In the genomic region with DNA sequence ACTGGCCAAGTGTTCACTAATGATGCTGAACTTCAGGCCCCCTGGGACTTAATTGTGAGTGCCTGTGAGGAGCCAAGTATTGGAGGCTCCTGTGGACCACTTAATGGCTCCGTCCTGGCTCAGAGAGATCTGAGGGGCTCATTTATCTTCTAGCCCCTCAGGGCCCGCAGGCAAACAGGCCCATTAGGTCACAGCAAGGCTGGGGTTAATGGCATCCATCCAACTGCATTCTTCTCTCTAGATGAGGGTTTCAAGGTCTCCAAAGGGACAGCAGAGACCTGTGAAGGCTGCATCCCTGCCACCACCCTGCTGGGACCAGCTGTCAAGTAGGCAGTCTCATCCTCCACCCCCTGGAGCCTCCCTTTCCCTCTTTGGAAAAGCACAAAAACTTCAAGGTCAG, we compare ENCODE assay signal across 12 mouse cellular contexts. TPM values are rescaled to one million over a fixed set of nuclear protein-coding genes. Genes with fewer than 3 reads are reported as not detected.
DNase-seq lines count a peak whose midpoint lies in the region; ATAC-seq and TF ChIP-seq lines count a peak whose summit lies in the region.
"Had no signal": no experiment of that assay in that cellular context is flagged by ENCODE, and none has a peak within 500 bp of the region (broad histone marks: within the 10 kb centered on the region; RNA-seq: fewer than 3 reads in every experiment).

No protein-coding gene starts in this region.

- TF ChIP-seq CTCF in kidney, adult 2 months (conservative IDR thresholded peaks at IDR 0.05; ENCODE audit: insufficient read depth, insufficient read length, low read depth, low read length): no peak

- H3K4me2 ChIP-seq in kidney, embryonic 16.5 days (replicated peaks; ENCODE audit: low read depth, low read length): no peak overlapping the region
- H3K4me2 ChIP-seq in hindbrain, embryonic 13.5 days: no peak overlapping the region

- no peak for ATAC-seq in kidney, embryonic 16.5 days (ENCODE audit: low FRiP score, low TSS enrichment)
- ATAC-seq in hindbrain, embryonic 13.5 days (ENCODE audit: low FRiP score): peak; percentile 50
- ATAC-seq: intestine, postnatal 0 days had no signal

- DNase-seq in kidney, adult 2 months: no peak
- peak; percentile 84 to 89 for DNase-seq in cerebellum, postnatal 25 days
- peak; percentile 12 for DNase-seq in naive thymus-derived CD4-positive, alpha-beta T cell, adult 2 months (ENCODE audit: low read depth)
- DNase-seq in ovary, postnatal 36 days (ENCODE audit: low spot score): no peak
- DNase-seq in layer of hippocampus, postnatal 36 days: no peak
- DNase-seq in frontal cortex, postnatal 36 days (ENCODE audit: low spot score in 2 of 2): no peak

- WGBS in kidney, embryonic 16.5 days: 43% methylated on average over 2 of the region's 2 CpGs
- 71% methylated on average over 2 of the region's 2 CpGs for WGBS in kidney, adult 2 months
- 23% methylated on average over 2 of the region's 2 CpGs for WGBS in hindbrain, embryonic 13.5 days

- no peaks in the 10 kb centered on the region for H3K36me3 ChIP-seq in kidney, embryonic 16.5 days (ENCODE audit: insufficient read depth, low read length)
- H3K36me3 ChIP-seq in kidney, adult 2 months (ENCODE audit: control insufficient read depth, insufficient read depth, low read length): no peaks in the 10 kb centered on the region
- no peaks in the 10 kb centered on the region for H3K36me3 ChIP-seq in hindbrain, embryonic 13.5 days

- H3K27me3 ChIP-seq in kidney, embryonic 16.5 days (ENCODE audit: insufficient read depth, low read length): no peaks in the 10 kb centered on the region
- H3K27me3 ChIP-seq in kidney, adult 2 months (replicated peaks; ENCODE audit: control insufficient read depth, insufficient read depth, low read length): no peaks in the 10 kb centered on the region
- H3K27me3 ChIP-seq in hindbrain, embryonic 13.5 days: no peaks in the 10 kb centered on the region

- H3K27ac ChIP-seq in kidney, embryonic 16.5 days (ENCODE audit: low read length): no peak overlapping the region
- H3K27ac ChIP-seq in kidney, adult 2 months (ENCODE audit: insufficient read depth, low read depth, low read length): no peak overlapping the region
- H3K27ac ChIP-seq in hindbrain, embryonic 13.5 days: peak overlapping the region; percentile 69

- TF ChIP-seq POLR2A in kidney, adult 2 months (IDR thresholded peaks at IDR 0.05; ENCODE audit: low read depth, low read length): no peak

- H3K4me1 ChIP-seq in kidney, embryonic 16.5 days (ENCODE audit: insufficient read depth, low read length): peaks cover 27% of the 10 kb centered on the region
- H3K4me1 ChIP-seq in kidney, adult 2 months (ENCODE audit: control insufficient read depth, insufficient read depth, low read length): 0 out of 2 replicates have a peak, but pooled peaks cover 2% of the 10 kb centered on the region
- H3K4me1 ChIP-seq in hindbrain, embryonic 13.5 days (replicated peaks): peaks cover 41% of the 10 kb centered on the region

- no peak overlapping the region for H3K4me3 ChIP-seq in kidney, embryonic 16.5 days (ENCODE audit: low read length)
- no peak overlapping the region for H3K4me3 ChIP-seq in kidney, adult 2 months (ENCODE audit: insufficient read depth, low read depth, low read length)
- H3K4me3 ChIP-seq in hindbrain, embryonic 13.5 days: no peak overlapping the region
- H3K4me3 ChIP-seq: erythroblast, embryonic 14.5 days had no signal

- H3K9me3 ChIP-seq in kidney, embryonic 16.5 days (ENCODE audit: low read length): no peaks in the 10 kb centered on the region
- H3K9me3 ChIP-seq in hindbrain, embryonic 13.5 days: no peaks in the 10 kb centered on the region

- H3K9ac ChIP-seq in kidney, embryonic 16.5 days (replicated peaks; ENCODE audit: low read length): 0 out of 2 replicates have a peak overlapping the region, but pooled peaks have one; percentile 2
- H3K9ac ChIP-seq in hindbrain, embryonic 13.5 days: no peak overlapping the region

RNA-seq across cellular contexts. Expression of gene Cd5, which starts 19.1 kb away (rescaled TPM):
- 0.19 and 0.31 TPM in 2 replicates for polyA plus RNA-seq in kidney, embryonic 16.5 days (2015; fragmentation: Nextera tagmentation; extraction: Ambion mirVana)
- 0.33 and 3.3 TPM in 2 replicates for polyA plus RNA-seq in kidney, adult 2 months (2012; rRNA removed)
- polyA plus RNA-seq in hindbrain, embryonic 13.5 days (2015; fragmentation: Nextera tagmentation; extraction: Ambion mirVana): 0.21 and 0.35 TPM in 2 replicates
- total RNA-seq in layer of hippocampus, postnatal 36 days (2021): not detected
- total RNA-seq: ES-E14 had no signal
- polyA plus RNA-seq: erythroblast, embryonic 14.5 days; limb, embryonic 11.5 days had no signal

RNA-seq across cellular contexts. Expression of gene Vps37c, which starts 31.2 kb away (rescaled TPM):
- 36.2 and 37.6 TPM in 2 replicates for polyA plus RNA-seq in kidney, embryonic 16.5 days (2015; fragmentation: Nextera tagmentation; extraction: Ambion mirVana)
- 30.0 and 32.1 TPM in 2 replicates for polyA plus RNA-seq in kidney, adult 2 months (2012; rRNA removed)
- polyA plus RNA-seq in hindbrain, embryonic 13.5 days (2015; fragmentation: Nextera tagmentation; extraction: Ambion mirVana): 33.8 and 34.7 TPM in 2 replicates
- 10 to 100 TPM; 24.2 to 26.7 TPM for total RNA-seq in layer of hippocampus, postnatal 36 days (2021)

RNA-seq across cellular contexts. Expression of gene Pga5, which starts 41.9 kb away (rescaled TPM):
- polyA plus RNA-seq in kidney, embryonic 16.5 days (2015; fragmentation: Nextera tagmentation; extraction: Ambion mirVana): not detected in 2 replicates
- polyA plus RNA-seq in kidney, adult 2 months (2012; rRNA removed): 0.80 and 1.0 TPM in 2 replicates
- polyA plus RNA-seq in hindbrain, embryonic 13.5 days (2015; fragmentation: Nextera tagmentation; extraction: Ambion mirVana): not detected in 2 replicates
- total RNA-seq in layer of hippocampus, postnatal 36 days (2021): not detected
- polyA plus RNA-seq: erythroblast, embryonic 14.5 days; limb, embryonic 11.5 days had no signal

Comparison
In these comparisons a context has a peak if more than half of its experiments do, and no peak if none do; other contexts are left out.
1. DNase-seq: peak in cerebellum, postnatal 25 days (2 of 2) and naive thymus-derived CD4-positive, alpha-beta T cell, adult 2 months (single experiment); none in kidney, adult 2 months (single experiment), ovary, postnatal 36 days (single experiment), layer of hippocampus, postnatal 36 days (0 of 2) and frontal cortex, postnatal 36 days (0 of 2).